Mouse (Mus musculus) thymus, adult 2 months (tissue): ENCODE data around the gene Tex45.

Source experiments
- CTCF ChIP-seq: fragments of 200-500 bp; IDR thresholded peaks from 2 replicates; pipeline ENCODE4 v1.5.1; 2012; ENCODE audit warnings: mild to moderate bottlenecking, control low read depth, low read length, moderate library complexity, borderline replicate concordance; ENCODE audit not compliant: control insufficient read depth, poor library complexity, insufficient read depth; ENCODE audit errors: extremely low read depth
- POLR2A ChIP-seq: fragments of 200-500 bp; IDR thresholded peaks from 2 replicates; pipeline ENCODE4 v1.6.1; 2012; ENCODE audit warnings: mild to moderate bottlenecking, low read length, control low read depth, moderate library complexity; ENCODE audit not compliant: control insufficient read depth, poor library complexity, insufficient read depth; ENCODE audit errors: extremely low read depth

DNA sequence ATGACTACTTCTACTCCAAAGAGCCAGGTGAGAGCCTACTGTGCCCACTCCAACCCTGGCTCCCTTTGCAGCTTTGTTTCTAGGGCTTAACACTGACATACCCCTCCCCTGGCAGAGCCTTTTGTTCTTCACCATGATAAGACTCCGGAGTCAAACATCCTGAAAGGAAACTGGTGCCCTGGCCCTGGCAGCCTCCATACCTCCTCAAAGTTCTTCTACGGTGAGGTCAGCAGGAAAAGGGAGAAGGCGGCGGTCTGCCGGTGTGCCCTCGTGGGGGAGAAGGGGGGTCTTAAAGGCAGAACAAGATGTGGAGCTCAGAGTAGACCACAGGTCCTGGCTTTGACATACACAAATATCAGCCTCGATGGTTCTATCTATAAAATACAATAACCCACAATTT, 12.9 kb downstream of the Tex45 start:
- TF ChIP-seq CTCF, result no peak
- TF ChIP-seq POLR2A, result no peak
